Mouse (Mus musculus): ENCODE data around the gene Olfr56. TPM values are rescaled to one million over a fixed set of nuclear protein-coding genes. Genes with fewer than 3 reads are reported as not detected.
"Not testable (repeated sequence)": the region's sequence is repeated elsewhere in the genome, so short reads cannot be mapped to it uniquely, and the experiment has no call there.

Olfr56 gene
- polyA plus RNA-seq, 1 experiment from 2014 or later = not detected

DNA sequence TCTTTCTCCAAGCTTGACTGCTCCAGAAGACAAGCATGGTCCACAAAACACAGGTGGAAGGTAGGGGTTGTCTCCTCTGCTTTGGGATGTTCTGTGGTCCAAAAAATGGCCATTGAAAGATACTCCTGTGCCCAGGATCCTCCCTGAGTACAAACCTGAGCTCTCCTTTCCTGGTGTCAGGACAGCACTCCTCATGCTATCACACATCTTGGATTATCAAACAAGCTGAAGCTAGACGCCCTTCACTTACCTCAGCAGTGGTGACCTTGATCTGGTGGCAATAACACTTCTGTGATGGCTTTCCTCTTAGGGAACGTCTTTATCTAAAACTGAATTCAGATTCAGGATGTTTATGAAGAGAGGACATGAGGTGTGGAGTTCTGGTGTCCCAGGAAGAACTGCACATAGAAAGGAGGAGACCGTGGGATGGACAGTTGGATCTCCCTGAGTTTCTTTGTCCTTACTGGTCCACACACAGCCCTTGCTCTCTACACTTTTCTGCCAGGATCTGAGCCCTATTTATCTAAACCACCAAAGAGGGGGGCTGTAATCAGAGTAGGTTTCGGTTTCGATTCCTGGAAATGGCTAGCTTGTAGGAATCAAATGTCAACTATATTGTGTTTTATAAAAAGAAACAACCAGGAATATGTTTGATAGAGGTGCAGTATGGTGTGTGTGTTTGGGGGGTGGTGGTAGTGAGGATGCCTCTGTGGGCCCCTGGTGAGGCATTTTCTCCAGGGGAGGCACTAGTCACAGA lies 85.2 kb downstream of the Olfr56 start, which contains the start of gene Tgtp2:
Gene Tgtp2 (minus strand): TSS at position 494 of the 757 bp plus-strand sequence.
- not testable (repeated sequence) for H3K4me2 ChIP-seq (replicated peaks); ATAC-seq (replicated peaks); H3K36me3 ChIP-seq; H3K4me1 ChIP-seq; H3K27me3 ChIP-seq; H3K27ac ChIP-seq (replicated peaks); H3K4me3 ChIP-seq; H3K9me3 ChIP-seq; H3K9ac ChIP-seq (replicated peaks)
- WGBS = 81% methylated on average over 5 of the region's 5 CpGs

DNA sequence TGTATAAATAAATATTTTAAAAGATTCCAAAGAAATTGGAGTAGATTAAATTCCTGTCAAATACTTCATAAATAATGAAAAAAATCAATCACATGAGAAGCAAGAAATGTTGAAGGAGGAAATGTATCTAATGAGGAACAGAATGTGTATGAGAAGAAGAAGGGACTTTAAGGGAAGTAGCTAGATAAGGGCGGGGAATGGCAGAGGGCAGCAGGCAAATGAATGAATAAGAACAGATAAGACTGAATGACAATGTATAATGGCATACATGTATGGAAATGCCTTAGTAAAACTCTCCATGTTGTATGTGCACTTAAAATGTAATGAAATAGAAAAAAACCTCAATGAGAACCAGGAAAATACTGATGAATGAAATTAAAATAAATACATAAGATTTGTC lies 89.7 kb downstream of the Olfr56 start:
- Histone ChIP-seq H3K27ac (replicated peaks) (no peak overlapping the region), H3K27me3 (no peaks in the 10 kb centered on the region), H3K4me2 (replicated peaks) (no peak overlapping the region), H3K9ac (replicated peaks) (no peak overlapping the region), H3K4me3 (no peak overlapping the region), H3K9me3 (no peaks in the 10 kb centered on the region), H3K4me1 (no peaks in the 10 kb centered on the region), H3K36me3 (no peaks in the 10 kb centered on the region)
- ATAC-seq (replicated peaks) = no peak
- 94% methylated on average over 1 of the region's 1 CpGs for whole genome bisulfite sequencing

DNA sequence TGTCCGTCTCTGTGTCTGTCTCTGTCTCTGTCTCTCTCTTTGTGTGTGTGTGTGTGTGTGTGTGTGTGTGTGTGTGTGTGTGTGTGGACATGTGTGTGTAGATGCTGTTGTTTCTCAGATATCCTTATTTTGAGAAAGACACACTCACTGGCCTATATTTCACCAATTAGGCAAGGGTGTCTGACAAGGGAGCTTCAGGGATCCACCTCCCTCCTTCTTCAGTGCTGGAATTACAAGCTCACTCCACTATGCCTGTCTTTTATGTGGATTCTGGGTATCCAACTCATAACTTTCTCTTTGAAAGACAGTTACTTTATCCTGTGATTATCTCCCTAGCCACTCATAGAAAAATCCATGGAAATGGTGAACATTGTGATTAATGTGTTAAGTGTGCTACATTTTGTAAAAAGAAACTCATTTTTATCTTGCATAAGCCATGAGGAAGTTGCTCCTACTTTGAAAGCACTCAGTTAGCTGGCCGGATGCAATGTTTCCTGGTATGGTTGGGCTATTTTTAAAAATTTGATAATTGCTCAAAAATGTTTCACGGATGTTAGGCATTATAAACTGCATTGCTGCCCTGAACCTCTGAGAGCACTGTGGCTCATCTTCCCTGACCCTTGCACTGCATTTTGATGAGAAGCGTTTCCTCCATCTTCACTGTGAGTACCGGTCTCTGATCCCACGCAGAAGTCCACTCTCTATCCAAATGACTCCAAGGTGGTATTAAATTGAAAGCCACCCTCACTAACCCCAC lies 97.5 kb downstream of the Olfr56 start, which contains the start of gene Ifi47:
Gene Ifi47 (plus strand): TSS at position 587 of the 757 bp plus-strand sequence.
- not testable (repeated sequence) for H3K27me3 ChIP-seq; H3K4me3 ChIP-seq; H3K4me2 ChIP-seq (replicated peaks); H3K27ac ChIP-seq (replicated peaks); H3K9ac ChIP-seq (replicated peaks); ATAC-seq (replicated peaks); H3K9me3 ChIP-seq; H3K36me3 ChIP-seq; H3K4me1 ChIP-seq
- 77% methylated on average over 6 of the region's 6 CpGs for WGBS

DNA sequence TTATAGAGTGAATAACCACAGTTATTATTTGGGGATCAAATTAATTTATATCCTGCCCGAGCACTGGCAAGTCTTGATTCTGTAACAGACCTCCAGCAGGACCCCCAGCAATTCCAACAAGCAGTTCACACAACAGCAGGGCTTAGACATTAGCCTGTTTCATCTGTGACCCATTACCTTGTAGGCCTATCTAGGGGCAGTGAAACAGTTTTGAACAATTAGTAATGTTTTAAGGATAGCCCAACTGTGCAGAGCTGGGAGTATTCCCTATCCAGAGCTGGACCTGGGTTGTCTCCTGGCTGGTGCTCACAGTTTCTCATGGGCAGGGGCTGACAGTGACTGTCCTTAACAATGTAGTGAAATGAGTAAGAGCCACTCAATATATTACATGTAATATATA lies 98.3 kb downstream of the Olfr56 start:
- Histone ChIP-seq H3K9me3 (no peaks in the 10 kb centered on the region), H3K4me1 (no peaks in the 10 kb centered on the region), H3K4me3 (no peak overlapping the region), H3K36me3 (no peaks in the 10 kb centered on the region), H3K27ac (replicated peaks) (no peak overlapping the region), H3K9ac (replicated peaks) (no peak overlapping the region), H3K27me3 (no peaks in the 10 kb centered on the region), H3K4me2 (replicated peaks) (no peak overlapping the region)
- 86% methylated on average over 1 of the region's 1 CpGs for WGBS
- no peak for ATAC-seq (replicated peaks)

DNA sequence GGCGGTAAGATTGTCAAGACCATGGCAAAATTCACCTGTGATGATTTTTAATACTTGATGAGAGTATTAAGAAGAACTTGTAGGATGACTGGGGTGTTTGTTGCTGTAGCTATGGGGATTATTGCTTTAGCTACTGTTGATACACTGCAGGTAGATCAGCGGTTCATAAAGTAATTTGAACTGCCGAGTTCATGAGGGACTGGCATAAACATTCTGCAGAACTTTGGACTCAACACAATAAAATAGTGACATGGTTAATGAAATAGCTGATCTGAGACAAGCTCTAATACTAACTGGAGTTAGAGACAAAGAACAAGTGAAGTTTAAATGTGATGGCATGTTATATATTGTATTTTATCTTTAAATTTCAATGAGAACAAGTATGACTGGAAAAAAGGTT lies 100.0 kb downstream of the Olfr56 start:
- Histone ChIP-seq H3K4me1 (no peaks in the 10 kb centered on the region), H3K4me3 (no peak overlapping the region), H3K27ac (replicated peaks) (no peak overlapping the region), H3K9ac (replicated peaks) (no peak overlapping the region), H3K36me3 (no peaks in the 10 kb centered on the region), H3K9me3 (no peaks in the 10 kb centered on the region), H3K4me2 (replicated peaks) (no peak overlapping the region), H3K27me3 (no peaks in the 10 kb centered on the region)
- WGBS = 92% methylated on average over 3 of the region's 3 CpGs
- ATAC-seq (replicated peaks) = no peak

DNA sequence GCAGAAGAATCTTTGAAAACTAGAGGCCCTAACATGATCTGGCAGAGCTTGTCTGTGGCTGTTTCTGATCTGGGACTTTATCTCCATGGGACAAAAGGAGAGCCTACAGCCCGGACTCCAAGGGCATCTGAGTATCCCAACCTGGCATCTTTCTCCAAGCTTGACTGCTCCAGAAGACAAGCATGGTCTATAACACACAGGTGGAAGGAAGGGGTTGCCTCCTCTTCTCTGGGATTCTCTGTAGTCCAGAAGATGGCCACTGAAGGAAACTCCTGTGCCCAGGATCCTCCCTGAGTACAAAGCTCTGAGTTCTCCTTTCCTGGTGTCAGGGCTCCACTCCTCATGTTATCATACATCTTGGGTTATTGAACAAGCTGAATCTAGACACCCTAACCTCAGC lies 101.9 kb downstream of the Olfr56 start:
- Histone ChIP-seq H3K9ac (replicated peaks) (no peak overlapping the region), H3K4me2 (replicated peaks) (no peak overlapping the region), H3K9me3 (no peaks in the 10 kb centered on the region), H3K27ac (replicated peaks) (no peak overlapping the region), H3K4me1 (no peaks in the 10 kb centered on the region), H3K27me3 (no peaks in the 10 kb centered on the region), H3K4me3 (no peak overlapping the region), H3K36me3 (no peaks in the 10 kb centered on the region)
- ATAC-seq (replicated peaks) = no peak
- 76% methylated on average over 1 of the region's 1 CpGs for WGBS

DNA sequence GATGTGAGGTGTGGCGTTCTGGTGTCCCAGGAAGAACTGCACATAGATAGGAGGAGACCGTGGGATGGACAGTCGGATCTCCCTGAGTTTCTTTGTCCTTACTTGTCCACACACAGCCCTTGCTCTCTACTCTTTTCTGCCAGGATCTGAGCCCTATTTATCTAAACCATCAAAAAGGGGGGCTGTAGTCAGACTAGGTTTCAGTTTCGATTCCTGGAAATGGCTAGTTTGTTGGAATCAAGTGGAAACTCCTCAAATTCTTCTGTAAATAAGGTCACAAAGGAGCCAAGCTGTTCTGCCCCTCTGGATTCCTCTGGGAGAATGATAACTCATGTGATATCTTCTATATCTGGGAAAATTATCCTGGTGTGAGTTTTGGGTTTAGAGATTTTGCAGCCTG lies 102.7 kb downstream of the Olfr56 start:
- no peak overlapping the region for H3K9ac ChIP-seq (replicated peaks)
- no peaks in the 10 kb centered on the region for H3K4me1 ChIP-seq
- H3K9me3 ChIP-seq = no peaks in the 10 kb centered on the region
- WGBS = 86% methylated on average over 4 of the region's 4 CpGs
- H3K27me3 ChIP-seq = no peaks in the 10 kb centered on the region
- H3K36me3 ChIP-seq = no peaks in the 10 kb centered on the region
- no peak overlapping the region for H3K4me3 ChIP-seq
- H3K4me2 ChIP-seq (replicated peaks) = no peak overlapping the region
- ATAC-seq (replicated peaks) = no peak
- H3K27ac ChIP-seq (replicated peaks) = no peak overlapping the region

DNA sequence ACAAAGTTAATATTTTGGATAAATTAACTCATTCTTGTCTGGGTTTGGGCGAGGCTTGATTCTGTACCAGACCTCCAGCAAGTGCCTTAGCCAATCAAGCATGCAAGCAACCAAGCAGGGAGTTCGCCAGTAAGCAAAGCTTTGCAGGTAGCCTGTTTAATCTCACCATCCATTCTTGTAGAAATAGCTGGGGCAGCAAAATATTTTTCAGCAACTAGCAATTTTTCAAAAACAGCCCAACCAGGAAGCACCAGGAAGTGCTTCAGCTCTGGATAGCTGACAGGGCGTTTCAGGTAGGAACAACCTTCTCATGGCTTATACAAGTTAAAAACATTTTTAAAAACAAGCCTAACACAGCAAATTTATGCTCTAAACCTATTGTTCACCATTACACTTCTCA lies 103.2 kb downstream of the Olfr56 start:
- Histone ChIP-seq H3K27ac (replicated peaks) (no peak overlapping the region), H3K4me1 (no peaks in the 10 kb centered on the region), H3K4me2 (replicated peaks) (no peak overlapping the region), H3K27me3 (no peaks in the 10 kb centered on the region), H3K4me3 (no peak overlapping the region), H3K9me3 (no peaks in the 10 kb centered on the region), H3K9ac (replicated peaks) (no peak overlapping the region), H3K36me3 (no peaks in the 10 kb centered on the region)
- ATAC-seq (replicated peaks) = no peak
- WGBS = 76% methylated on average over 3 of the region's 3 CpGs

DNA sequence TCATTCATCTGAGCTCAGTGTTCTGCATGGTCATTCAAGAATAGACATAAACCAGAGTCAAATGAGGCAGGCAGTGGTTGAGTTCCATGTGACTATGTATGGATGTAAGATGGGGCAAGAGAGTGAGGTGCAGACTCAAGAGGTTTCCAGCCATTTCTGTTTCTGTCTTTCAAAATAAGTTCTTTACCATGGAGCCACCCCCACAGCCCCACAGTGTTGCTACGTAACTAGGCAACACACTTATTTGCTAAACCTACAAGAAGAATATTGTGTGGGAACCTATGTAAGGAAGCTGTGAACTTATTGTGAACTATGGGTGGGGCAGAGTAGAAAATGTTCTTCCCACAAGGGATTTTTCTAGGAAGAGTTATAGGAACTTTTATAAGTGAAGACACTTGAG lies 104.5 kb downstream of the Olfr56 start:
- Histone ChIP-seq H3K9me3 (no peaks in the 10 kb centered on the region), H3K27ac (replicated peaks) (no peak overlapping the region), H3K27me3 (no peaks in the 10 kb centered on the region), H3K36me3 (no peaks in the 10 kb centered on the region), H3K4me1 (no peaks in the 10 kb centered on the region), H3K4me2 (replicated peaks) (no peak overlapping the region), H3K9ac (replicated peaks) (no peak overlapping the region), H3K4me3 (no peak overlapping the region)
- no peak for ATAC-seq (replicated peaks)
- WGBS = 86% methylated on average over 1 of the region's 1 CpGs

DNA sequence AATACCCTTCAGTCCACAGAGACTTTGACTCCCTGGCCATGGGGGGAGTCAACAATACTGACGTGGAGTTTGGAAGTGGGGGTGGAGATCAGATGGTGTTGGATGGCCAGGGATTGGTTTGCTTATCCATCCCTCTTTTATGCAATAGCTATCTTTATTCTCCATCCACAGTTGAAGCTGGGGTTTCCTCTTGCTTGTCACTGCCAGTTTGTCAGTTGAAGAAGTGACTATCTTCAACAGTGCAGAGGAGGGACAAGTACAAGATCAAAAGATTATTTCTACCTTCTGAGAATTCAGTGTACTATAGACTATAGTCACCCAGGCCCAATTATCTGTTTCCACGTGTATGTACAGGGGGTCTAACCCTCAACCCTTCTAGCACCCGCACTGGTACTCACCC lies 105.1 kb downstream of the Olfr56 start:
- Histone ChIP-seq H3K27me3 (no peaks in the 10 kb centered on the region), H3K9ac (replicated peaks) (no peak overlapping the region), H3K9me3 (no peaks in the 10 kb centered on the region), H3K4me2 (replicated peaks) (no peak overlapping the region), H3K27ac (replicated peaks) (no peak overlapping the region), H3K4me3 (no peak overlapping the region), H3K4me1 (no peaks in the 10 kb centered on the region), H3K36me3 (no peaks in the 10 kb centered on the region)
- no peak for ATAC-seq (replicated peaks)
- 81% methylated on average over 3 of the region's 3 CpGs for WGBS

DNA sequence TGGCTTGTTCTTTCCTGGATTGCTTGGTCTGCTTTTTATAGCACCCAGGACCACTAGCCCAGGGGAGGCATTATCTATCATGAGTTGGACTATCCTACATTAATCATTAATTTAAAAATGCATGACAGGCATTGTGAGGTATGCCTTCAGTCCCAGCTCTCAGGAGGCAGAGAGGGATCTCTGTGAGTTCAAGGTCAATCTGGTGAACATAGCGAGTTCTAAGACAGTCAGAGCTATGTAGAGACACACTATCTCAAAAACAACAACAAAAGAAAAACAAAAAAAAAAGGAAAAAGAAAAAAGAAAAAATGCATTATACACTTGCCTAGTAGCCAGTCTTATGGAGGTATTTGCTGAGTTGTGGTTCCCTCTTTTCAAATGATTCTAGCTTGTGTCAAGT lies 105.7 kb downstream of the Olfr56 start:
- Histone ChIP-seq H3K36me3 (no peaks in the 10 kb centered on the region), H3K4me3 (no peak overlapping the region), H3K4me2 (replicated peaks) (no peak overlapping the region), H3K4me1 (no peaks in the 10 kb centered on the region), H3K27me3 (no peaks in the 10 kb centered on the region), H3K9me3 (no peaks in the 10 kb centered on the region), H3K9ac (replicated peaks) (no peak overlapping the region), H3K27ac (replicated peaks) (no peak overlapping the region)
- no peak for ATAC-seq (replicated peaks)
- WGBS = 81% methylated on average over 1 of the region's 1 CpGs

DNA sequence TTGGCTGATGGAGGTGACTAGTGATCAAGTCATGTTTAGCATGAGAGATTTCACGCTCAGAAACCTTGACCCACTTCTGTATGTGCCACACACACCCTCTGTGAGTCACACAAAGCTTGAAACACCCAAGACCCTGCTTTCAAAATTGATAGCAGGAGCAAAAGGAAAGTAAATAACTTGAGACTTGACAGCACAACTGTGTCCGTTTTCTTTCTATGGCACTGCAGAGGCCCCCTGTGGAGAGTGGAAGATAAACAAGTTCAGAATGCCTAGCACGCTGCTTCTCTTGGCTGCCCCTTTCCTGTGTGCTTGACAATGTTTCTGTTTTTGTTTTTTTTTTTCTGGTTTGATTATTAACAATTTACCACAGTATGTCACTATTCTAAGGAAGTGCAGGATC lies 106.2 kb downstream of the Olfr56 start:
- Histone ChIP-seq H3K27ac (replicated peaks) (no peak overlapping the region), H3K4me2 (replicated peaks) (no peak overlapping the region), H3K4me3 (no peak overlapping the region), H3K9ac (replicated peaks) (no peak overlapping the region), H3K36me3 (no peaks in the 10 kb centered on the region), H3K4me1 (no peaks in the 10 kb centered on the region), H3K9me3 (no peaks in the 10 kb centered on the region), H3K27me3 (no peaks in the 10 kb centered on the region)
- 42% methylated on average over 3 of the region's 3 CpGs for WGBS
- ATAC-seq (replicated peaks) = no peak
